Mouse (Mus musculus) NIH3T3 (cell line): ENCODE data around the gene Usp37.

Experiments used
- DNase-seq: peaks from one replicate; pipeline ENCODE4 v3.0.0-alpha.2; 2012; ENCODE audit warnings: low read depth

Gene Usp37

DNA sequence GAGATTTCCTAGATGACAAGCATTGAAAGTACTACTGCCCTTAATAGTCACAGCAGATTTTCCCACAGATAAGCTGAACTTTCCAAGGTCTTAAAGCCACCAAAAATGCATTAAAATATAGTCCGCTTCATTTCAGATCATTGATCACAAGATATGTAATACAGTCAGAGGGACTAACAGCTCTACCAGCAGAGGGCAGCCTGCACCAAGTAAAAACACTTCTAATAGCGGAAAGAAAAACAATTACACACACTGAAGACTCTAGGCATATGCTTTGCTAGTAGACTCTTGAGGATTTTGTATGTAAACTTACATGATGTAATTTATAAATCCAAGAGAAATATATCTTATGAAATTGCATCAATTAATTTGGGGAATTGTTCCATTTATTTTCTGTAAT is 83.8 kb downstream of the Usp37 start:
- DNase-seq: peak; percentile 85

DNA sequence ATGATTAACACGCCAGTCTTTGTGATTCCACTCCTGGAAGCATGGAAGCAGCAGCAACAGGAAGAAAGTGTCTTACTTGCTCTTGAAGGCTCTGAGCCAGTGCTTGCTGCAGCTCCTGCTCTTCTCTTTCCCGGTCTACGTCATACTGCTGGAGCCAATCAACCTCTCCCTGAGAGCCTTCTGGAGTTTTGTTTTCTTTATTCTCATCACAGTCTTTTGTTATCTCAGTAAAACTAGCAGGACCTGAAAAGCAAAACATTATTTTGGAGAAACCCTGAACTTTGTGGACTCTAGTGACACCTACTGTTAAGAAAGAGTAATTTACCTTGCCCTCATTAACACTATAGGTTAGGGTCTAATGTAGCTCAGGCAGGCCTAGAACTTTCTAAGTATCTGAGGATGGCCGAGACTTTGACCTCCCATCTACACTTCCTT is 91.5 kb downstream of the Usp37 start:
- DNase-seq: peak; percentile 78

DNA sequence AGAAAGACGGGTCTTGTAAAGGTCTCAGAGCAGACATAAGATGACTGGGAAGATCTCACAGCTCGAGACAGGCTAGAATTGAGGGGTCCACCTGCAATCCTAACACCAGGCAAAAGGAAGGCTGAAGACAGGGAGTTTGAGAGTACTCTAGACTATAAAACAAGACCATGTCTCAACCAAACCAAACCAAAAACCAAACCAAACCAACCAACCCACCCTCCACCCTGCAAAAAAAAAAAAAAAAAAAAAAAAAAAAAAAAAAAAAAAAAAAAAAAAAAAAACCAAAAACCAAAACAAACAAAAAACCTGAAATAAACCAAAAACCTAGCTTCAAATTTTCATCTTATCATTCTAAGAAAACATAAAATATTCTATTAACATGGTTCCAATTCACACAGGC is 99.5 kb downstream of the Usp37 start:
- no peak for DNase-seq

DNA sequence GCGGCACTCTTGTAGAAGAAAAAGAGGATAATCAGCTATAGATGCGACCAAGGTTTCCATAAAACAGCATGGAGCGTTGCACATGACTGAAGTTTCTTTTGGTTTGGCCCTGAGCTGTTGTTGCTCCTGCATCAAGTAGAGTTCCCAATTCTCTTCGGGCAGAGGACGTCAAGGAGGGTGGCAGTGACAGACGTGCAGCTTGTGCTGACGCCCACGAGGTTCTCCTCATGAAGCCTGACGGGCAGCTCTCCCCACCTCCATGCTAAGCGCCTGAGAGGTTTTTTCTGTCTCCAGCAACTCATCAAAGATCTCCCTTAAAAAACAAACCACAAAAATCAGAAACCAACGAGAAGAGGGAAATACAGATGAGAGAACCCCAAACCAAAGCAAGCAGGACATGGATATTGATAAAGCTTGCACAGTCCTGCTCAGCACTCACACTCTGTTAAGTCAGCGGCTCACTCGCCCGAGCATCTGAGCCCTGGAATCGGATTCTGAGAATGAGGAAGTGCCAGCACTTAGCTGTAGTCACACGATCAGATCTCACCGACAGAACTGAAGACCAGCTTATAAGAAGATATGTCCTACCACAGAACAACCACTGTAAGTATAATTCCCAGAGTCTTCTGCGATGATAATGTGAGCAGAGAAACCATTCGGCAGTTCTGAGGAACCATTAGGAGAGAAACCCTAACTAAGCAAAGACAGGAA is 104.8 kb downstream of the Usp37 start:
- no peak for DNase-seq

DNA sequence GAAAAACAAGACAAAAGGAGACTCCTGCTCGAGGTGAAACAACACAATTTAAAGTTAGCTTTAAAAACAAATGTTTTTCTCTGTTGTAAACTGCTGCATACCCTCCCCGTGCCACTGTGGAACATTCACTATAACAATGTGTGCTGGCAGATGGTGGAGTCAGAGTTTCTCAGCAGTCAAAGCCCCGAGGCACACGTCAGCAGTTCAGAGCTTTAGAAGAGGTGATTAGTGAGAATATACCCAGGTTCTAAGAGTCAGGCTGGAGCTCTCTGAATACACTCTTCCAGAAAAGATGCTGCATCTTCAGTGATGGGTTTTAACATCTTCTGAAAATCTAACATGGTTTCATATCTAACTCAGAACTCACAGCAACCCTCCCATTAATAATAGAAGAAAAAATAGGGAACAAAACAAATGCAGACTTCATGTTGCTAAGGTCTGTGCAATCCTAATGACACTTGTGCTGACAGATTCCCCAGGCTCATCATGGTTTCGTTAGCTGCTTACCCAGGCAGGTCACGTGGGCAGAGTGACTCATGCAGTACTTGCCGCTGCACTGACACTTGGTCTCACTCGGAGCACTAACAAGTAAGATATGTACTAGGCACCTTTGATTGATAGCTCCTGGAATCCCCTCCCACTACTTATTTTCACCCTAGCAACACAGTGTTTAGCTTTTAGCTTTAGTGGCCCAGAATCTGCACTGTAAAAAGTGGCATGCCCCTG is 106.2 kb downstream of the Usp37 start:
- DNase-seq: peak; percentile 95

DNA sequence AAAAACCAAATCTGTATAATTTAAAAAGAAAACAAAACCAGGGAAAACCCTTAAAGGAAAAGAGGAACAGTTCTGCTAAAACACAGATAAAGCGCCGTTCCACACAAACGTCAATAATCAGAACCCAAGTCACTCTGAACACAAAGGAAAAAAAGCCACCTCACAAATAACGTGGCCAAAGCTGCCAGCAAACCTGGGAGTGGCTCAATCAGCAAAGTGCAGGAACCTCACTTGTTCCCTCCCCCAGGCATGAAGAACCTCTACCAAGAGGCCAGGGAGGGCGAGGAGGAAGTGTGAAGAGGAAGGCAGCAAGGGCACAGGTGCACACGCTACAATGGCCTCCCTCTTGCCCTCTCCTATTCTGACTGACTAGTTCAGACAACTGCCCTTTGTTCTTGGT is 108.5 kb downstream of the Usp37 start:
- no peak for DNase-seq

DNA sequence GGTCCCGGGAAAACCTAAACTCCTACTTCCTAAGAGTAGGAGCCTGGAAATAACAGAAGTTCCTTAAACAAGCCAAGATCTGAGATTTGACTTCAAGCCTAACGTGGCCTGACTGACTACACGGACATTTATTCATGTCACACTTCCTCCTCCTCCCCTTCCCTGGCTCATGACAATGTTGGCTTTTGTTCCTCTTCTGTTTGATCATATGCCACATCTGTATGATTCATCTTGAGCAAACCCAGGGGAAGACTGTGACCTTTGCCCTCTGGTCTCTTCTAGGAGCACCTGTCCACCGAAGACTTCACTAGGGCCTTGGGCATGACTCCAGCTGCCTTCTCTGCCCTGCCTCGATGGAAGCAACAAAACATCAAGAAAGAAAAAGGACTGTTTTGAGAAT is 109.5 kb downstream of the Usp37 start:
- DNase-seq: no peak

DNA sequence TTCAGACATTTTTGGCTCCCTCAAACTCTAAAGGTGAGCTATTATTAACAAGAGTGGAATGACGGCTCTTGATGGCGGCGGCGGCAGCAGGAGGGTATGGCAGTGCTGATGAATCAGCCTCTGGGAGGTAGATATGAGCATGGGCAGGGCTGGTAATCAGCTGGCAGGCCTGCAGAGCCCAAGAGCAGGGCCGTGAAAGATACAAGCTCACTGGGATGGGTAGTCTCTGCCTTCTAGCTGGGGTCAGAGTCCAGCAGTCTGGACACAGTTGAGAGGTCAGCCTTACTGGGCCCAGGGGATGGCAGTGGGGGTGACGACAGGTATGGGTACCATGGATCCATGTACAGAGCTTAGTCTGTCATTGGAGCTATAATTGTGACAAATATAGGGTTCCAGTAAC is 110.9 kb downstream of the Usp37 start:
- DNase-seq: no peak

DNA sequence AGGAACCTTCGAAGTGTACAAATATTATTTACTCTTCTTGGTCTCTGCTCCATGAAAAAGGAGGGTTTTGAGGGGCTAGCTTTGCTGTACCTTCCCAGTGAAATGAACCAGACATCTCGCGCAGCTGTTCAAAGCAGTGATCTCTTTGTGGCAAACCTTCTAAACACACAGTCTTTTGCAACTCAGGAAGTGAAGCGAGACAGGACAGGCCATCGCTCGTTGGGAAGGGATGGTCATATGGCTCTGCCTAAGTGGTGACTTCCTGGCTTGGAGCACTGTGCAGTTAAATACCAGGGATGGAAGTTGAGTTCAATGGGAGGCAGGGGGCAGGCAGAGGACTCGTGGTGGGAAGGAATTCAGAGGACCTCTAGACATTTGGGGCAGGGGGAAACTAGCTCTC is 118.2 kb downstream of the Usp37 start:
- DNase-seq: no peak

DNA sequence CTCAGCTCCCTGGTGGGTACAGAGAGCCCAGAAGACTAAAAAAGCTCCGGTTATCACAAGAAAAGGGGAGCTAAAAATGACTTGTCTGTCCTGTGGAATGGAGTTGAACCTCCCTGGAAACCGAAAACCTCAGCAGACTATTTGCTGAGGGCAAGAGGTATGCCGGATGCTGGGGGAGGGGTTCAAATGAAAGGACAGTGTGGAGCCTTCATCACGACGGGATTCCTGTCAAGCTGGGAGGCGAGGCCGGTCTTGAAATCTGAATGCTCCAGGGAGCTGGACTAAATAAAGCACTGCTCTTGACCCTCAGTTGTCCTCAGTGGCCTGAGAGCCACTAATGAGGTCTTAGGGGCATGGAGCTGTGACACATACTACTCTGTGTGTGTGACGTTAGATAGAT is 120.9 kb downstream of the Usp37 start:
- DNase-seq: no peak

DNA sequence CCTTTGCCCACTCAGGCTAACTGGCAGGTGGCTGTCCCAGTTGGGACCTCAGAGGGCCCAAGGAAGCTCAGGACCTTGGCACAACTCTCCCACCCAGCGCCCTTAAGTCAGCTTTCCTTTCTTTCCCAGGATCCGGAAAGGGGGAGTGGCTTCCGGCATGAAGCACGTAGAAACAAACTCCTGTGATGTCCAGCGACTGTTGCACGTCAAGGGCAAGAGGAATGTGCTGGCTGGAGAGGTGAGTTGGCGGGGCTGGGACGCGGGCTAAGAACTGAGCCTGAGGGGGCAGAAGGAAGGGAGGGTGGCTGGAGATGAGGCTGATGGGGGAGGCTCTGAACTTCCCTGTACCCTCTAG is 124.7 kb downstream of the Usp37 start:
- no peak for DNase-seq

DNA sequence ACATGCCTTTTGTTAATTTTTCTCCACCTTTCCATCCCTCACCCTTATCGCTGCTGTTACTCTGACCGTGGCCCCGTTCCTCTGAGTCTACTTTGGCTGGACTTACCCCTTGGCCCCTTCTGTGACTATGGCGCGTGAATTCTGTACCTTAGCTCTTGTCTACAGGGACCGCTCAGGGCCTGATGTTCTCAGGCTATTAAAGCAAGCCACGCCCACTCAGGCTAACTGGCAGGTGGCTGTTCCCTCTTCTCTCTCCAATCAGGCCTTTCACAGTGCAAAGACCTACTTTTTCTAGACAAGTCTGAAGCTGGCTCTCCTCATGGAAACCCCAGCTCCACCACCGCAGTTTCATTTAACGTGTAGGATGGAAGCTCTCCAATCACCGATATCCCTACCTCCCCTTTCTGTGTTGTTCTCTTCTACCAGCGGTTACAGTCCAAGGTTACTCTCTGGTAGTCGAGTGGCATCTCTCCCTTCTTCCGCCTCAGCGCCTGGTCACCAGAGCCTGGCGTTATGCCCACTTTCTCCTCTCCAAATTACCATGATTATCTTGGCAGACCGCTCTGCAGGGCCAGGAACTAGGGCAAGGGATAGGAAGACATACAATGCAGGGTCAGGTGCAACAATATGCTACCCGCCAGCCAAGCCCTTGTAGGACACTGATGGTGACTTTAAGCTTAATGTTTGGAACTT is 125.2 kb downstream of the Usp37 start:
- DNase-seq: no peak

DNA sequence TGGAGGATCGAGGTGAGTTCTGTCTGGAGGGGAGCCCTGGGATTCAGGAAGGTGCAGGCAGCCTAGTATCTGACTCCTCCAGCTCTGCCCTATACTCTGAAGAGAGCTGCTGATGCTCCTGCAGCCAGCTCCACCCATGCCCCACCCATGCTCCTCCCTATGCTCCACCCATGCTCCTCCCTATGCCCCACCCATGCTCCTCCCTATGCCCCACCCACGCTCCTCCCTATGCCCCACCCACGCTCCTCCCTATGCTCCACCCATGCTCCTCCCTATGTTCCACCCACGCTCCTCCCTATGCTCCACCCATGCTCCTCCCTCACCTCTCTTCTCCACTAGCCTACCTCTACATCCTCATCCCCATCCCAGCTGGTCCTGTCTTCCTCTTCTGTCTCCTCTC is 128.9 kb downstream of the Usp37 start:
- peak; percentile 43 for DNase-seq

DNA sequence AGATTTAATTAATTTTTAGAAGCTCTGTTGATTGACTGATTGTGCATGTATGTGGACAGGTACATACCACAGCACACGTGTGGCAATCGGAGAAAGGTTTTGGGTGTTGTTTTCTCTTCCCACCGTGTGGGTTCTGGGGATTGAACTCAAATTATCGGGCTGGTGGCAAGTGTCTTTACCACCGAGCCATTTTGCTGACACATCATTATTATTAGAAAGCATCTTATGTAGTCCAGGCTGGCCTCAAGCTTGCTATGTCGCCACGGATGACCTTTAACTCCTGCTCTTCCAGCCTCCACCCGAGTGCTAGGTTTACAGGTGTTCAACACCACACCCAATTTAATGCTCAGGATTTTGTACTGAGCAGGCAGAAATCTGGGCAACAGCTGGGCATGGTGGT is 131.4 kb downstream of the Usp37 start:
- DNase-seq: no peak

DNA sequence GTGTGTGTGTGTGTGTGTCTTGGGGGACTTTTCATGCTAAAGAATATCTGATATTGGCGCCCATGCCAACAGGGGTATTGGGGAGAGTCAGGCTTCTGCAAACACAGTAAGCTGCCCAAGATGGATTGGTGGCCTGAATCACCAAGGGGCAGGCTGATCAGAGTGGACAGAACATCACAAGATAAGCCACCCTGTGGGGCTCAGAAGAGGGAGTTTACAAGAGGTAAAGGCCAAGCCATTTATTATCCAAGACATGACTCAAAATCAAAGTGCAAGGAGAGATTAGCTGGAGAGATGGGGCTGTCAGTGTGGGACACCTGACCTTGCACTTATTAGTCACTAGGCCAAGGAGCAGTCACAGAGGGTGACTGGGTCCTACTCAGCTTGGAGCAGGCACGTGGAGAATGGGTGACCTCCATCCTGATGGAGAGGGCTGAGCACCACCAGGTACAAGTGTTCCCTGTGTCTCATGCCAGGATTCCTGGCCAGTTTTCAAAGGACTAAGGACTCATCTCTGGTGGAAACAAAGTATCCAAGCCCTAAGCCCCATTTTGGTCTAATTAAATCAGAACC is 132.2 kb downstream of the Usp37 start:
- no peak for DNase-seq

DNA sequence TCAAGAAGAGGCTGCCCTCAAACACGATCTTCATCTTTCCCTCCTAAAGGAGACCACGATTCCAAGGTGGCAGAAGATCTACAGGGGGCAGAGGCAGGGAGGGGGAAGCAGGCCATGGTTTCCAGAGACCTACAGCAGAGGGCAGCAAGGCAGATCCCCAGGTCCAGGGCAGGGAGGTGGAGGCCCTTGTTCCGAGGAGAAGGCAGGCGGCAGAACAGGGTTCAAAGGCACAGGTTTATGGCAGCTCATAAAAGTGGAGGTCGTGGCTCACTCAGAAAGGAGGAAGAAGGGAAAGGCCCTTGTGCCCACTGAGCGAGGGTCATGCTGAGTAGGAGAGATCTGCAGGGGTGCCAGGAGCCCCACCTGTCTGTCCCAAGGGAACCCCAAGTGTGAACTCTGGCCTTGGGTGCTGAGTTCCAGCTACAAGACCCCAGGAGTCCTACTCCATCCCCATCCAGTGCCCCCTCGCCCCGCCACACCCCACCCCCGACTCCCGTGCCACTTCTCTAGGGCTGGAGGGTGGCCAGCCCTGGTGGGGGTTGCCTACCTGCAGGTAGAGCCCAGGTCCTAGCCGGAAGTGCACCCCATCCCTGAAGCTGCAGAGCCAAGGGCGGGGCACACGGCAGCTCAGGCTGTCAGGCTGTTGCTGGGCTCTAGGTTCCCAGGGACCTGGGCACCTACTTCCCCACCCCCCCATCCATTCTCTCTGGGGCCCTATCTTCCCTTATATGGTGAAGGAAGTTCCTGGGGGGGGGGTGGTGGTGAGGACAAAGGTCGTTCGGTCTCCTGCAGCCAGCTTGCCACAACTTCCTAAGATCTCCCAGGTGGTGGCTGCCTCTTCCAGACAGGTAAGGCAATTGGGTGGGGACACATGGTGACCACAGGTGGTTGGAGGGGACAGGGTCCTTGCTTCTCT is 135.2 kb downstream of the Usp37 start, which contains the start of gene Vil1:
Gene Vil1, plus strand, starts transcription at position 788 of the 916 bp plus-strand sequence.
- DNase-seq: no peak

DNA sequence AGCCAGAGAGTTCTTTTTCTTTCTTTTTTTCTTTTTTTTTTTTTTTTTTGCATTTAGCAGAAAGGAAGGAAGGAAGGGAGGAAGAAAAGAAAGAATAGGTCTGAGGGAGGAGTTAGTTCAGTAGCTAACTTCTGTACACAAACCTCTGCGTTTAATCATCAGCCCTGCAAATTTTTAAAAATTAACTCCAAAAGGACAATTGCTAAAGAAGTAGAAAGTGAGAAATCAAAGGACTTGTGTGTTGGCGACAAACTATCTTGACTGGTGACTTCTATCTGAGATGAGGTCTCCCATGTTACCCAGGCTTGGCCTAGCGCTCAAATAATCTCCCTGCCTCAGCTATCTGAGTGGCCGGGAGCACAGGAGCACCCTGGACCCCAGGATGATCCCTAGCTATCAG is 139.9 kb downstream of the Usp37 start:
- DNase-seq: no peak

DNA sequence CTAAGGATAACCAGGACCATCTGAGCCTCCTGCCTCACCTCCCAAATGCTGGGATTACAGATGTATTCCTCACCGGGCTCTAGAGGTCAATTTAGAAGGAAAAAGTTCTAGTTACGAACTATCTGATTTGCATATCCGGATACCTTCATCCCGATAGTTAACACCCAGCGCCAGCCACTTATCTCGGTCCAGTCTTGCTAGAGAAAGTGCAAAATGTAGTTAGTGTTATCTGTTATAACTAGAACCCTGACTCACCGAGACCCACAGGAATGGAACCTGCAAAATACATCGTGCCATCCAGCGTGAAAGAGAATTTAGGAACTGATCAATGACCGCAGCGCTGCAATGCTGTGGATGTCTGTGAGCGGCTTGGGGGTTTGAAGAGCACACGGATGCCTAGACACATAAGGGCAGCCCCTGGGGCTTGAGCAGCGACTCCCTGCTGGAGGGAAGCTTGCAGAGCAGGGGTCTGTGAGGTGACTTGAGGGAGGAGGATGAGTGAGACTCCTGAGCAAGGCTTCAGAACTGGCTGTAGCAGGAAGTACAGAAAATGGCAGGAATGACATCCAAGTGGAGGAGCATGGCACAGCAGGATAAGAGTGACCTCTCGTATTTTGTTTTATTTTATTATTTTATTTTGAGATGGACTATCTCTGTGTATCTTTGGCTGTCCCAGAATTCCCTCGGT is 142.9 kb downstream of the Usp37 start:
- DNase-seq: no peak

DNA sequence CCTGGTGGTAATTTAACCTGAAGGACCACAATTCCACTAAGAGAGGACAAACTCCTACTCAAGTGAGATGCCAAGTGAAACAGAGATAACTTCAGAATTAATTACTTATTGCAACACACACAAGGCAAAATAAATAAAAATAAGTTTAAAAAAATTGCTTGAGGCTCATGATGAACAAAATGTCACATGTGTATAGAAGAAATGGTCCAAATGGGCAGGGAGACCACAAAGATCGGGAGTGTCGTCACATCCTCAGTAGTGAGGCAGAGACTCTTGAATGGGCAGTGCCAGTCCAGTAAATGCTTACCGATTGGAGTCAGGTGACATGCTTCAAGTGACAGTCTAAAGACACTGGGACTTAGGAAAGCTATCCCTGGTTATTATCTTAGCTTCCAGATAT is 143.6 kb downstream of the Usp37 start:
- no peak for DNase-seq

DNA sequence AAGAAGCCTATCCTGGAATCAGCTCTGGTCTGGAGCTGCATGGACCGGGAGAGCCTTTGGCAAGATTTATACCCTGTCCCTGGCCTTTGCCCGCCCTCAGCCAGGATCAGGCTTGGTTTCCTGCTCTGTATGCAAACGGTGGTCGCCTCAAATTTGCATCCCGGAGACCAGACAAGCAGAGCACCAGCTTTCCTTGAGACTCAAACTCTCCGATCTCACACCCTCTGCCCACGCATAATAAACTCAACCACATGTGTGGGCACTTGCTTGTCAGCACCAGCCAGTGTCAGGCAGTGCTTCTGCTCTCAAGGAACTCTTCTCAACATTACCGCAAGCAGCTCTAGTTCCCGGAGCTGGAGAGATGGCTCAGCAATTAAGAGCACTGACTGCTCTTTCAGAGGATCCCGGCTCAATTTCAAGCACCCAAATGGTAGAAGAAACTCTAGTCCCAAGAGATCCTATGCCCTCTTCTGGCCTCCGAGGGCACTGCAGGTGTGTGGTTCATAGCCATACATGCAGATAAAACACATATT is 146.1 kb downstream of the Usp37 start:
- DNase-seq: peak; percentile 79
